Mouse (Mus musculus) midbrain, postnatal 0 days (tissue): ENCODE data around the gene Catsper3. TPM values are rescaled to one million over a fixed set of nuclear protein-coding genes. Genes with fewer than 3 reads are reported as not detected.

Experiments
- ATAC-seq: fragments of 200-750 bp; cut with Nextera tagmentation; 2 replicates; pipeline ENCODE4 v1.8.0; 2017; ENCODE audit warnings: moderate number of reproducible peaks, mild to moderate bottlenecking, moderate TSS enrichment, moderate library complexity; ENCODE audit not compliant: low FRiP score
- DNase-seq: peaks from one replicate; pipeline ENCODE4 v3.0.0-alpha.2; 2015; ENCODE audit warnings: low spot score
- H3K27ac ChIP-seq: fragments of 300-500 bp; sonication (generic); 2 replicates; pipeline ENCODE4 v1.5.1; 2014; ENCODE audit warnings: low read depth, mild to moderate bottlenecking, low read length, mixed read lengths
- H3K27me3 ChIP-seq: fragments of 300-500 bp; sonication (generic); 2 replicates; pipeline ENCODE4 v1.6.1; 2014; ENCODE audit warnings: low read length, control low read depth, mixed read lengths; ENCODE audit not compliant: insufficient read depth
- H3K36me3 ChIP-seq: fragments of 300-500 bp; sonication (generic); 2 replicates; pipeline ENCODE4 v1.6.1; 2014; ENCODE audit warnings: low read length, control low read depth, mixed read lengths; ENCODE audit not compliant: insufficient read depth
- H3K4me1 ChIP-seq: fragments of 300-500 bp; sonication (generic); 2 replicates; pipeline ENCODE4 v1.6.1; 2014; ENCODE audit warnings: mild to moderate bottlenecking, control low read depth, antibody characterized with exemption, low read length, mixed read lengths; ENCODE audit not compliant: insufficient read depth
- H3K4me2 ChIP-seq: fragments of 300-500 bp; sonication (generic); 2 replicates; pipeline ENCODE4 v1.6.1; 2014; ENCODE audit warnings: low read depth, mild to moderate bottlenecking, low read length, mixed read lengths; ENCODE audit not compliant: poor library complexity, severe bottlenecking
- H3K4me3 ChIP-seq: fragments of 300-500 bp; sonication (generic); 2 replicates; pipeline ENCODE4 v1.5.1; 2014; ENCODE audit warnings: low read depth, mild to moderate bottlenecking, low read length, moderate library complexity
- H3K9ac ChIP-seq: fragments of 300-500 bp; sonication (generic); replicated peaks from 2 replicates; pipeline ENCODE4 v1.6.1; 2014; ENCODE audit warnings: mild to moderate bottlenecking, low read length, moderate library complexity, mixed read lengths; ENCODE audit not compliant: poor library complexity, severe bottlenecking
- H3K9me3 ChIP-seq: fragments of 300-500 bp; sonication (generic); 2 replicates; pipeline ENCODE4 v1.6.1; 2016; ENCODE audit warnings: low read length, control low read depth
- CTCF ChIP-seq: IDR thresholded peaks from 2 replicates; pipeline ENCODE4 v1.5.1; 2016; ENCODE audit warnings: antibody characterized with exemption, mild to moderate bottlenecking
- WGBS: fragments of 180-500 bp; shearing (Covaris S2); extraction: QIAGEN DNeasy Blood & Tissue Kit; methylation state at CpG from one replicate; pipeline ENCODE4 v1.1.7; 2014; 5-methylcytosine and 5-hydroxymethylcytosine counted together
- polyA plus RNA-seq: library from polyadenylated mRNA; unstranded; fragments of >200 nt; fragmentation: Nextera tagmentation; extraction: Ambion mirVana; gene quantifications from 2 replicates; pipeline ENCODE4 v1.2.1, GENCODE M21; 2015
- total RNA-seq: library from RNA; depleted of rRNA; stranded (reverse); fragments of >200 nt; gene quantifications from 2 replicates; pipeline ENCODE4 v1.2.3, GENCODE M21; 2014

Catsper3 gene
- total and polyA plus RNA-seq, 2 experiments from 2014 or later, result 0.30 TPM; not detected in 1

GRCm38 (mm10) chr13:55827679-55828140 lies 43.3 kb downstream of the Catsper3 start:
- ATAC-seq, result no peak
- no peaks in the 10 kb centered on the region for H3K36me3 ChIP-seq
- no peak overlapping the region for H3K4me3 ChIP-seq
- 2% methylated on average over 6 of the region's 6 CpGs for WGBS
- no peak overlapping the region for H3K9ac ChIP-seq
- peaks cover 73% of the 10 kb centered on the region for H3K27me3 ChIP-seq
- H3K4me2 ChIP-seq, result no peak overlapping the region
- H3K9me3 ChIP-seq, result no peaks in the 10 kb centered on the region
- H3K27ac ChIP-seq, result no peak overlapping the region
- DNase-seq, result no peak
- TF ChIP-seq CTCF, result no peak
- H3K4me1 ChIP-seq, result no peaks in the 10 kb centered on the region; the same call in 1 of the 2 replicates

GRCm38 (mm10) chr13:55828141-55829017 lies 44.0 kb downstream of the Catsper3 start:
- under 1% methylated on average over 49 of the region's 50 CpGs for WGBS
- no peak for DNase-seq
- H3K27ac ChIP-seq, result no peak overlapping the region

GRCm38 (mm10) chr13:55829018-55829655 lies 44.8 kb downstream of the Catsper3 start:
- H3K4me3 ChIP-seq, result no peak overlapping the region
- no peak for DNase-seq
- 3% methylated on average over 12 of the region's 12 CpGs for WGBS
- no peaks in the 10 kb centered on the region for H3K36me3 ChIP-seq
- no peak overlapping the region for H3K9ac ChIP-seq
- no peak for ATAC-seq
- H3K27ac ChIP-seq, result no peak overlapping the region
- H3K4me2 ChIP-seq, result no peak overlapping the region
- no peak for TF ChIP-seq CTCF
- no peaks in the 10 kb centered on the region; the same call in 1 of the 2 replicates for H3K4me1 ChIP-seq
- no peaks in the 10 kb centered on the region for H3K9me3 ChIP-seq
- H3K27me3 ChIP-seq, result peaks cover 73% of the 10 kb centered on the region

More at GRCm38 (mm10) chr13:55828141-55829017, 44.0 kb downstream of the Catsper3 start:
- no peaks in the 10 kb centered on the region for H3K9me3 ChIP-seq
- H3K9ac ChIP-seq, result no peak overlapping the region
- H3K36me3 ChIP-seq, result no peaks in the 10 kb centered on the region
- H3K4me2 ChIP-seq, result no peak overlapping the region
- H3K27me3 ChIP-seq, result peaks cover 73% of the 10 kb centered on the region
- TF ChIP-seq CTCF, result no peak
- no peak for ATAC-seq
- no peaks in the 10 kb centered on the region; the same call in 1 of the 2 replicates for H3K4me1 ChIP-seq
- H3K4me3 ChIP-seq, result no peak overlapping the region

- DNase-seq (no peak), ATAC-seq (no peak)
- H3K36me3 ChIP-seq, result no peaks in the 10 kb centered on the region
- no peak overlapping the region; the same call in 1 of the 2 replicates for H3K4me2 ChIP-seq
- H3K4me3 ChIP-seq, result 0 out of 2 replicates have a peak overlapping the region, but pooled peaks have one; percentile 5
- under 1% methylated on average over 46 of the region's 48 CpGs for WGBS
- no peak for TF ChIP-seq CTCF
- H3K9ac ChIP-seq, result no peak overlapping the region
- H3K4me1 ChIP-seq, result no peaks in the 10 kb centered on the region; the same call in 1 of the 2 replicates
- no peak overlapping the region for H3K27ac ChIP-seq
- no peaks in the 10 kb centered on the region for H3K9me3 ChIP-seq
- H3K27me3 ChIP-seq, result peaks cover 70% of the 10 kb centered on the region
These were observed 45.9 kb downstream of the Catsper3 start for GRCm38 (mm10) chr13:55830081-55830832.

GRCm38 (mm10) chr13:55830833-55831721 lies 46.7 kb downstream of the Catsper3 start:
- no peak overlapping the region; the same call in 1 of the 2 replicates for H3K4me2 ChIP-seq
- TF ChIP-seq CTCF, result no peak
- H3K4me1 ChIP-seq, result no peaks in the 10 kb centered on the region; the same call in 1 of the 2 replicates
- H3K9me3 ChIP-seq, result no peaks in the 10 kb centered on the region
- no peak for ATAC-seq
- peaks cover 75% of the 10 kb centered on the region for H3K27me3 ChIP-seq
- no peak for DNase-seq
- H3K9ac ChIP-seq, result no peak overlapping the region
- WGBS, result 1% methylated on average over 60 of the region's 82 CpGs
- no peak overlapping the region for H3K27ac ChIP-seq
- H3K36me3 ChIP-seq, result no peaks in the 10 kb centered on the region
- 0 out of 2 replicates have a peak overlapping the region, but pooled peaks have one; percentile 5 for H3K4me3 ChIP-seq
